Mouse (Mus musculus): ENCODE measurements at regions not wholly inside any gene's neighbourhood (a gene's known extent, or its start where the extent isn't known, plus 50 kb on each side); places are given as distances from the start of the nearest gene placed in this dataset.

DNA sequence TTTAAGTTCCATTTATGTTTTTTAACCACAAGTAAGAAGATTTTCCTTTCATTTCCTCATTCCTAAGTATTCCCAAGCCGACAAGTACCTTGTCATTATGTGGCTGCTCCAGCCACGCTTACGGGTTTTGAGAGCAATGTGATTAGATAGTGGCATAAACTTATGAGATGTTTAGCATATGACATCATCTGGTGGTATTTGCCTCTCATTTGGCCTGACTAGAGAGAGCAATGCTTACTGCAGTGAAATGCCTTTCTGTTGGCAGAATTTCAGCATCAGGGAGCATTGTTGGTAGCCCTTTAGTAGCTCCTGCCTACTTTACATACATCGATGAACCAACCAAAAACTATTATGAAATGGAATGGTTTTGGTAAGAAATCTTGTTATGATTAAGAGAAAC is 157.1 kb upstream of the Col11a1 start:
- no peak for TF ChIP-seq POLR2A (IDR thresholded peaks at IDR 0.05; ENCODE audit: insufficient read depth, low read depth, low read length)
- TF ChIP-seq EP300 (IDR thresholded peaks at IDR 0.05; ENCODE audit: insufficient read depth, low read depth, low read length), result no peak
- no peak for TF ChIP-seq CTCF (IDR thresholded peaks at IDR 0.05)

All from heart, adult 2 months (tissue).